Mouse (Mus musculus) MEL (cell line): ENCODE results near the gene Gprc5d. TPM values are rescaled to one million over a fixed set of nuclear protein-coding genes. Genes with fewer than 3 reads are reported as not detected.

ENCODE experiments used
- DNase-seq: peaks from one replicate; pipeline ENCODE4 v3.0.0; 2011; ENCODE audit warnings: low read depth, low spot score
- H3K27ac ChIP-seq: 2 replicates; pipeline ENCODE4 v1.5.1; 2012; ENCODE audit warnings: low read depth, mild to moderate bottlenecking, control low read depth, low read length, moderate library complexity; ENCODE audit not compliant: control insufficient read depth
- H3K27me3 ChIP-seq, 2 experiments: fragments of 150-350 bp in 1 of 2; sonication (generic) in 1 of 2; 2 replicates each; pipeline ENCODE4 v1.6.1; 2012; ENCODE audit warnings: low read length in 2 of 2, mild to moderate bottlenecking in 2 of 2, improper control_type of control experiment in 1 of 2, moderate library complexity in 1 of 2; ENCODE audit not compliant: insufficient read depth in 2 of 2, control insufficient read depth in 1 of 2
- H3K36me3 ChIP-seq, 2 experiments: 2 replicates each; pipeline ENCODE4 v1.6.1; 2012 to 2014; ENCODE audit warnings: low read length in 2 of 2, improper control_type of control experiment in 1 of 2, inconsistent platforms in 1 of 2, mild to moderate bottlenecking in 1 of 2; ENCODE audit not compliant: insufficient read depth in 2 of 2, control insufficient read depth in 1 of 2
- H3K4me1 ChIP-seq, 2 experiments: fragments of 150-350 bp in 1 of 2; sonication (generic) in 1 of 2; 2 replicates each; pipeline ENCODE4 v1.6.1; 2012; ENCODE audit warnings: low read length in 2 of 2, improper control_type of control experiment in 1 of 2, mild to moderate bottlenecking in 1 of 2; ENCODE audit not compliant: insufficient read depth in 2 of 2, control insufficient read depth in 1 of 2
- H3K4me3 ChIP-seq, 2 experiments: fragments of 150-350 bp in 1 of 2; sonication (generic) in 1 of 2; 2 replicates each; pipeline ENCODE4 v1.5.1; 2012; ENCODE audit warnings: low read depth in 2 of 2, low read length in 2 of 2, mild to moderate bottlenecking in 2 of 2, moderate library complexity in 2 of 2, control low read depth in 1 of 2, improper control_type of control experiment in 1 of 2; ENCODE audit not compliant: control insufficient read depth in 1 of 2, insufficient read depth in 1 of 2
- H3K79me2 ChIP-seq: 2 replicates; pipeline ENCODE4 v1.6.1; 2012; ENCODE audit warnings: mild to moderate bottlenecking, low read length, moderate library complexity; ENCODE audit not compliant: control insufficient read depth, poor library complexity, insufficient read depth
- H3K9ac ChIP-seq: 2 replicates; pipeline ENCODE4 v1.6.1; 2012; ENCODE audit warnings: low read depth, mild to moderate bottlenecking, control low read depth, low read length, moderate library complexity; ENCODE audit not compliant: control insufficient read depth, poor library complexity, severe bottlenecking
- H3K9me3 ChIP-seq: fragments of 150-350 bp; sonication (generic); replicated peaks from 2 replicates; pipeline ENCODE4 v1.6.1; 2012; ENCODE audit warnings: mild to moderate bottlenecking, low read length, improper control_type of control experiment, moderate library complexity; ENCODE audit not compliant: insufficient read depth
- BHLHE40 ChIP-seq: IDR thresholded peaks from 2 replicates; pipeline ENCODE4 v1.6.1; 2012; ENCODE audit warnings: low read depth, mild to moderate bottlenecking, inconsistent platforms, low read length, improper control_type of control experiment, borderline replicate concordance
- CHD2 ChIP-seq: IDR thresholded peaks from 2 replicates; pipeline ENCODE4 v1.6.1; 2011; ENCODE audit warnings: low read length, improper control_type of control experiment
- E2F4 ChIP-seq: IDR thresholded peaks from 2 replicates; pipeline ENCODE4 v1.6.1; 2011; ENCODE audit warnings: low read depth, low read length, improper control_type of control experiment, borderline replicate concordance
- EP300 ChIP-seq, 2 experiments: IDR thresholded peaks; 2 replicates each; pipeline ENCODE4 v1.6.1; 2011; ENCODE audit warnings: improper control_type of control experiment in 2 of 2, low read length in 2 of 2, low read depth in 1 of 2, mild to moderate bottlenecking in 1 of 2
- ETS1 ChIP-seq: IDR thresholded peaks from 2 replicates; pipeline ENCODE4 v1.6.1; 2012; ENCODE audit warnings: low read depth, mild to moderate bottlenecking, inconsistent platforms, low read length, improper control_type of control experiment, moderate library complexity
- GABPA ChIP-seq: IDR thresholded peaks from 2 replicates; pipeline ENCODE4 v1.6.1; 2012; ENCODE audit warnings: low read depth, mild to moderate bottlenecking, inconsistent platforms, low read length, improper control_type of control experiment, moderate library complexity
- GATA1 ChIP-seq: IDR thresholded peaks from 2 replicates; pipeline ENCODE4 v1.6.1; 2011; ENCODE audit warnings: low read depth, low read length, improper control_type of control experiment
- HCFC1 ChIP-seq: IDR thresholded peaks from 2 replicates; pipeline ENCODE4 v1.6.1; 2012; ENCODE audit warnings: low read depth, mild to moderate bottlenecking, inconsistent platforms, low read length, improper control_type of control experiment, moderate library complexity
- JUND ChIP-seq: IDR thresholded peaks from 2 replicates; pipeline ENCODE4 v1.6.1; 2011; ENCODE audit warnings: low read depth, mild to moderate bottlenecking, improper control_type of control experiment, low read length
- MAFK ChIP-seq: IDR thresholded peaks from 2 replicates; pipeline ENCODE4 v1.6.1; 2011; ENCODE audit warnings: low read depth, mild to moderate bottlenecking, low read length, improper control_type of control experiment, borderline replicate concordance
- MAZ ChIP-seq: IDR thresholded peaks from 2 replicates; pipeline ENCODE4 v1.6.1; 2012; ENCODE audit warnings: low read depth, mild to moderate bottlenecking, inconsistent platforms, low read length, improper control_type of control experiment
- MYB ChIP-seq: IDR thresholded peaks from 2 replicates; pipeline ENCODE4 v1.6.1; 2011; ENCODE audit warnings: mild to moderate bottlenecking, low read depth, low read length, improper control_type of control experiment
- MYC ChIP-seq: IDR thresholded peaks from 2 replicates; pipeline ENCODE4 v1.6.1; 2011; ENCODE audit warnings: low read depth, mild to moderate bottlenecking, low read length, improper control_type of control experiment, moderate library complexity
- NRF1 ChIP-seq: IDR thresholded peaks from 2 replicates; pipeline ENCODE4 v1.6.1; 2014; ENCODE audit warnings: low read depth, mild to moderate bottlenecking, inconsistent platforms, low read length, improper control_type of control experiment, moderate library complexity; ENCODE audit not compliant: poor library complexity, insufficient read depth, severe bottlenecking
- POLR2A ChIP-seq, 2 experiments: IDR thresholded peaks; 2 replicates each; pipeline ENCODE4 v1.6.1; 2011 to 2012; ENCODE audit warnings: low read length in 2 of 2, mild to moderate bottlenecking in 2 of 2, control low read depth in 1 of 2, improper control_type of control experiment in 1 of 2, low read depth in 1 of 2, moderate library complexity in 1 of 2; ENCODE audit not compliant: control insufficient read depth in 1 of 2, insufficient read depth in 1 of 2, poor library complexity in 1 of 2
- POLR2AphosphoS2 ChIP-seq: IDR thresholded peaks from 2 replicates; pipeline ENCODE4 v1.6.1; 2011; ENCODE audit warnings: low read length, improper control_type of control experiment
- POLR2AphosphoS5 ChIP-seq: IDR thresholded peaks from 2 replicates; pipeline ENCODE4 v1.6.1; 2012; ENCODE audit warnings: low read depth, borderline replicate concordance, mild to moderate bottlenecking, inconsistent platforms, low read length, moderate library complexity, mixed read lengths
- RAD21 ChIP-seq: IDR thresholded peaks from 2 replicates; pipeline ENCODE4 v1.6.1; 2011; ENCODE audit warnings: mild to moderate bottlenecking, low read depth, low read length, improper control_type of control experiment
- SMC3 ChIP-seq: IDR thresholded peaks from 2 replicates; pipeline ENCODE4 v1.6.1; 2011; ENCODE audit warnings: low read depth, low read length, improper control_type of control experiment
- TBP ChIP-seq: IDR thresholded peaks from 2 replicates; pipeline ENCODE4 v1.8.0; 2011; ENCODE audit warnings: low read depth, low read length, improper control_type of control experiment
- TCF12 ChIP-seq: IDR thresholded peaks from 2 replicates; pipeline ENCODE4 v1.6.1; 2014; ENCODE audit warnings: low read depth, mild to moderate bottlenecking, inconsistent platforms, low read length, improper control_type of control experiment, moderate library complexity
- UBTF ChIP-seq: IDR thresholded peaks from 2 replicates; pipeline ENCODE4 v1.6.1; 2012; ENCODE audit warnings: low read depth, mild to moderate bottlenecking, inconsistent platforms, low read length, improper control_type of control experiment, moderate library complexity, borderline replicate concordance; ENCODE audit not compliant: insufficient read depth
- USF1 ChIP-seq: IDR thresholded peaks from 2 replicates; pipeline ENCODE4 v1.6.1; 2014; ENCODE audit warnings: low read depth, mild to moderate bottlenecking, inconsistent platforms, low read length, improper control_type of control experiment, moderate library complexity
- ZKSCAN1 ChIP-seq: IDR thresholded peaks from 2 replicates; pipeline ENCODE4 v1.6.1; 2012; ENCODE audit warnings: low read depth, mild to moderate bottlenecking, inconsistent platforms, low read length, improper control_type of control experiment, moderate library complexity
- ZNF384 ChIP-seq: IDR thresholded peaks from 2 replicates; pipeline ENCODE4 v1.6.1; 2012; ENCODE audit warnings: low read depth, mild to moderate bottlenecking, inconsistent platforms, low read length, improper control_type of control experiment
- polyA plus RNA-seq, 2 experiments: library from polyadenylated mRNA; stranded (reverse) in 1 of 2; unstranded in 1 of 2; fragments of >175 nt in 1 of 2; fragments of >200 nt in 1 of 2; gene quantifications; 2 replicates each; pipeline versions ENCODE4 v1.2.1 to v1.2.4; 2012; ENCODE audit warnings: low replicate concordance in 2 of 2, low read depth in 1 of 2; ENCODE audit not compliant: insufficient read length in 2 of 2, insufficient read depth in 1 of 2, missing spikeins in 1 of 2
- total RNA-seq: library from RNA; depleted of rRNA; stranded (reverse); fragments of 300-350 nt; gene quantifications from 2 replicates; pipeline ENCODE4 v1.2.3, GENCODE M21; 2012; rRNA removed

Gprc5d gene
- total RNA-seq: not detected in 2 replicates
- polyA plus RNA-seq: not detected

DNA sequence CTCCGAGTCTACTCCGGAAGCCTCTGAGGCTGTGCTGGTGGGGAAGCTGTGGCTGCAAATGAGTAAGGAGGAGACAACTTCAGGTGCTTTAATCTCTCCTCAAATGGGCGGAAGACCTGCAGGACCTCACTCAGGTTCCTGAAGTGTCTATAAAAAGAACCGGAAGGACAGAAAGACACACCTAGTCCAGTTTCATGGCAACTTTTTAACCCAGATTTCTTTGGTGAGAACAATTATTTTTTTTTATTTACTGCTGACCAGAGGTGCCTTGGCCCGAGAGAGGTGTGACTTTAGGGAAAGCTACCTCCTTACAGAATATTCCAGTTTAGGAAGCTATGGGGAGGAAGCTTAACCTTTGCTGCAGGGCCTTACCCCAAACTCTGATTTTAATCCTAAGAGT, at the start of gene Gprc5d:
TSS of gene Gprc5d (minus strand) at position 101 of the 400 bp plus-strand sequence.
- no peak for DNase-seq
- Histone ChIP-seq H3K9ac (no peak within 1 kb of the TSS), H3K9me3 (no peaks in the 10 kb centered on the region), H3K27me3 (no peaks in the 10 kb centered on the region), H3K79me2 (no peaks in the 10 kb centered on the region), H3K36me3 (no peaks in the 10 kb centered on the region), H3K4me3 (no peak within 1 kb of the TSS), H3K27ac (no peak within 1 kb of the TSS), H3K4me1 (no peaks in the 10 kb centered on the region)
- TF ChIP-seq POLR2AphosphoS5 (no peak), POLR2A (IDR thresholded peaks at IDR 0.05; ENCODE audit: control insufficient read depth in 1 of 2, insufficient read depth in 1 of 2, low read depth in 1 of 2, low read length in 2 of 2, poor library complexity in 1 of 2) (no peak), MYB (no peak), UBTF (no peak), JUND (no peak), TCF12 (no peak), TBP (no peak), ETS1 (no peak)

DNA sequence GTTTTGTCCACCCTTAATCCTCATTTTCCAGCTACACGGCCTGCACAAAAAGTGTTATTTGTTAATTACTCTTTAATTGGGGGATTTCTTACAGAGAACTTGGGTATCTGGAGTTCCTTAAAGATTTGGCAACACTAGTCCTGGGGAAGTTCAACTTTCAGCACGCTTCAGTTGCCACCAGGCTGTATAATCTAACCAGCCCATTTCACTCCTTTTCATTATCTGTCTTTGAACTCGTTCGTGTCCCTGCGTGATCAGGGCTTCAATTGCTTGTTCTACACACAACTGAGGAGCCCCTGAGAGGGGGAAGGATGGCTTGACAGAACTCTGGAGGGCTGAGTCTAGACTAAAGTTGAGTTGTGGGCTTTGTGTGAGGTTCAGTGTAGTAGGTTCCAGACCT, 48.6 kb upstream of the Gprc5d start:
- Histone ChIP-seq H3K79me2 (no peaks in the 10 kb centered on the region; the same call in 1 of the 2 replicates), H3K27ac (no peak overlapping the region), H3K4me1 (peaks cover 0 to 9% of the 10 kb centered on the region in 2 experiments; a peak in 3 of 4 replicates), H3K4me3 (peak overlapping the region; percentile 70 to 91; a peak in 2 of 4 replicates), H3K9ac (no peak overlapping the region), H3K36me3 (peaks cover 0 to 7% of the 10 kb centered on the region in 2 experiments; a peak in 2 of 4 replicates), H3K9me3 (no peaks in the 10 kb centered on the region), H3K27me3 (no peaks in the 10 kb centered on the region)
- DNase-seq: peak; percentile 60
- TF ChIP-seq EP300 (IDR thresholded peaks at IDR 0.05; ENCODE audit: low read depth in 1 of 2, low read length in 2 of 2) (peak in 1 of 2 experiments; percentile 65; a peak in 3 of 4 replicates), SMC3 (no peak), GABPA (no peak), MYC (no peak), BHLHE40 (peak; percentile 29; the same call in 1 of the 2 replicates), GATA1 (0 out of 2 replicates have a peak, but pooled peaks have one; percentile 19)

- Histone ChIP-seq H3K4me3 (no peak overlapping the region), H3K4me1 (peaks cover 0 to 9% of the 10 kb centered on the region in 2 experiments; a peak in 3 of 4 replicates), H3K9me3 (no peaks in the 10 kb centered on the region), H3K27me3 (no peaks in the 10 kb centered on the region), H3K79me2 (no peaks in the 10 kb centered on the region; the same call in 1 of the 2 replicates), H3K27ac (no peak overlapping the region), H3K9ac (no peak overlapping the region), H3K36me3 (peaks cover 0 to 7% of the 10 kb centered on the region in 2 experiments; a peak in 2 of 4 replicates)
- peak; percentile 27 for DNase-seq
- TF ChIP-seq ZKSCAN1 (no peak), GATA1 (no peak), ETS1 (no peak), E2F4 (no peak), NRF1 (no peak), CHD2 (no peak), UBTF (no peak), USF1 (no peak), MYB (no peak), ZNF384 (no peak), MAFK (no peak), MAZ (no peak), EP300 (IDR thresholded peaks at IDR 0.05; ENCODE audit: low read depth in 1 of 2, low read length in 2 of 2) (no peak), HCFC1 (no peak), POLR2AphosphoS2 (no peak), RAD21 (no peak)
These were observed 48.2 kb upstream of the Gprc5d start for GRCm38 (mm10) chr6:135166262-135166661.
